Mouse (Mus musculus) thymus, adult 2 months (tissue): ENCODE data around the gene Ffar2. TPM values are rescaled to one million over a fixed set of nuclear protein-coding genes. Genes with fewer than 3 reads are reported as not detected.

Experiments
- DNase-seq: peaks from one replicate; pipeline ENCODE4 v3.0.0; 2021
- H3K27ac ChIP-seq: fragments of 200-500 bp; 2 replicates; pipeline ENCODE4 v1.5.1; 2012; ENCODE audit warnings: low read length, control low read depth; ENCODE audit not compliant: control insufficient read depth, insufficient read depth
- H3K27me3 ChIP-seq: fragments of 200-500 bp; 2 replicates; pipeline ENCODE4 v1.6.1; 2012; ENCODE audit warnings: mild to moderate bottlenecking, low read length, moderate library complexity, mixed read lengths; ENCODE audit not compliant: control insufficient read depth, insufficient read depth
- H3K36me3 ChIP-seq: fragments of 200-500 bp; 2 replicates; pipeline ENCODE4 v1.6.1; 2012; ENCODE audit warnings: mild to moderate bottlenecking, low read length, moderate library complexity; ENCODE audit not compliant: control insufficient read depth, insufficient read depth
- H3K4me1 ChIP-seq: fragments of 200-500 bp; replicated peaks from 2 replicates; pipeline ENCODE4 v1.6.1; 2012; ENCODE audit warnings: low read length; ENCODE audit not compliant: control insufficient read depth, insufficient read depth
- H3K4me3 ChIP-seq: fragments of 200-500 bp; 2 replicates; pipeline ENCODE4 v1.5.1; 2012; ENCODE audit warnings: mild to moderate bottlenecking, low read length, control low read depth, moderate library complexity; ENCODE audit not compliant: control insufficient read depth, insufficient read depth
- CTCF ChIP-seq: fragments of 200-500 bp; IDR thresholded peaks from 2 replicates; pipeline ENCODE4 v1.5.1; 2012; ENCODE audit warnings: mild to moderate bottlenecking, control low read depth, low read length, moderate library complexity, borderline replicate concordance; ENCODE audit not compliant: control insufficient read depth, poor library complexity, insufficient read depth; ENCODE audit errors: extremely low read depth
- POLR2A ChIP-seq: fragments of 200-500 bp; IDR thresholded peaks from 2 replicates; pipeline ENCODE4 v1.6.1; 2012; ENCODE audit warnings: mild to moderate bottlenecking, low read length, control low read depth, moderate library complexity; ENCODE audit not compliant: control insufficient read depth, poor library complexity, insufficient read depth; ENCODE audit errors: extremely low read depth
- WGBS: fragments of 180-500 bp; shearing (Covaris S2); methylation state at CpG from one replicate; pipeline ENCODE4 v1.1.7; 2018; 5-methylcytosine and 5-hydroxymethylcytosine counted together
- polyA plus RNA-seq: library from polyadenylated mRNA; depleted of rRNA; stranded (reverse); fragments of >200 nt; gene quantifications from 2 replicates; pipeline ENCODE4 v1.2.3, GENCODE M21; 2012

Ffar2 gene
- polyA plus RNA-seq, 1 experiment, result 3.5 TPM

DNA sequence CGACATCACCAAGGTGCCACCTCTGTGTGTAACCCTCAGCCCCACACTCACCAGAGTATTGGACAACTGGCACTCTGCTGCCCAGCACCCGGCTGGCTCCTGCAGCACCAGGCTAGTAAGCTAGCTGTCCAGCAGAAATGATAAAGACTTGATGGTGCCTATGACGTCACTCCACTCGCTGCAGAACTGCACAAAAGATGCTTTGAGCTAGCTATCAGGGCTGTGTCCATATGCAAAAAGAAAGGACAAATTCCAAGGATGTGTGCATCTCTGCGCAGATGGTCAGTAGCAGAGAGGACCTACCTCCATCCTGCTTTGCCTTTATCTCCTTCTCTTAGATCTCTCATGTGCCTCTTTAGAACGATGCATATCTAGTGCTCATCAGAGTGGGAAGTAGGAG lies 32.5 kb upstream of the Ffar2 start, which contains the start of gene Ffar3:
Gene Ffar3 (minus strand): TSS at position 101 of the 400 bp plus-strand sequence.
- 83% methylated on average over 6 of the region's 6 CpGs for WGBS
- TF ChIP-seq POLR2A (no peak), CTCF (no peak)

DNA sequence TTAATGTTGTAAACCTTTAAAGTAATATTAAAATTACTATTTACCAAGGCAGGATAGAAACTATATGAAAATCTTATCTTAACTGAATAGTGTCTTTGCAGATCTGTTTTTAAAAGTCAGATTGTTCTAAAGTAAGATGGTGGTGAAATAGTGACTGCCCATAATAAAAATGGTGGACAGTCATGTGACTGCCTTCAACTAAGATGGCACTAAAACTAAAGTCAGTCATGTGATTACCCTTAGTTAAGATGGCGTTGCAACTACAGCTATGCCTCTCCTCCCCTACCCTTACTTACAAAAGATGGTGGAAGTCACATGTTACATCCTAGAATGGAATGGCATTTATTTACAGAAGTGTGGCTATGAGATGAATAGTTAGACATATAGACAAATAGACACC lies 27.8 kb upstream of the Ffar2 start:
- TF ChIP-seq CTCF (no peak), POLR2A (no peak)
- Histone ChIP-seq H3K4me1 (no peaks in the 10 kb centered on the region), H3K27me3 (no peaks in the 10 kb centered on the region), H3K4me3 (no peak overlapping the region), H3K36me3 (no peaks in the 10 kb centered on the region), H3K27ac (no peak overlapping the region)
- no peak for DNase-seq
- 95% methylated on average over 1 of the region's 1 CpGs for WGBS

More for the DNA sequence above, 32.5 kb upstream of the Ffar2 start, which contains the start of gene Ffar3:
- no peaks in the 10 kb centered on the region for H3K36me3 ChIP-seq
- H3K27ac ChIP-seq, result no peak within 1 kb of the TSS
- no peak for DNase-seq
- no peaks in the 10 kb centered on the region for H3K27me3 ChIP-seq
- H3K4me3 ChIP-seq, result no peak within 1 kb of the TSS
- H3K4me1 ChIP-seq, result no peaks in the 10 kb centered on the region

- 96% methylated on average over 6 of the region's 6 CpGs for WGBS
- Histone ChIP-seq H3K4me1 (no peaks in the 10 kb centered on the region), H3K27ac (no peak overlapping the region), H3K4me3 (no peak overlapping the region), H3K36me3 (no peaks in the 10 kb centered on the region), H3K27me3 (no peaks in the 10 kb centered on the region)
- TF ChIP-seq POLR2A (no peak), CTCF (no peak)
- no peak for DNase-seq
These were observed 24.4 kb upstream of the Ffar2 start for GRCm38 (mm10) chr7:30847934-30848333.

DNA sequence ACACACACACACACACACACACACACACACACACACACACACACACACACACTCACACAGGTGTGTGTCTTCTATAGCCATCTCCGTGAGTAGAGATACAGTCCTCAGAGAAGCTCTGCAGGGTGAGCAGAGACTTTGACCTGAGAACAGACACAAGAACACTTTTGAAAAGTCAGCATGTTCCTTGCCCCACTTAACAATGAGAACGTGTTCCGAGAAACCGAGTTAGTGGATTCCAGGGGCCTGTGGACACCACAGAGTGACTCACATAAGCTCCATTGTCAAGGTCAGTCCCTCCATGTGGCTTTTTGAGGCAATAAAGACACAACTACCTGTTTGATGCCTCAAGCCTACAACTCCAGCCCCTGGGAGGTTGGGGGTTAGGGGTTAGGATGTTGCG lies 23.8 kb upstream of the Ffar2 start:
- no peak for DNase-seq
- 88% methylated on average over 5 of the region's 5 CpGs for WGBS
- H3K4me3 ChIP-seq, result no peak overlapping the region
- H3K27ac ChIP-seq, result no peak overlapping the region
- H3K36me3 ChIP-seq, result no peaks in the 10 kb centered on the region
- no peaks in the 10 kb centered on the region for H3K4me1 ChIP-seq
- no peak for TF ChIP-seq CTCF
- no peak for TF ChIP-seq POLR2A
- H3K27me3 ChIP-seq, result no peaks in the 10 kb centered on the region

- no peak overlapping the region for H3K4me3 ChIP-seq
- no peak overlapping the region for H3K27ac ChIP-seq
- no peaks in the 10 kb centered on the region for H3K36me3 ChIP-seq
- H3K4me1 ChIP-seq, result no peaks in the 10 kb centered on the region
- DNase-seq, result no peak
- H3K27me3 ChIP-seq, result no peaks in the 10 kb centered on the region
- TF ChIP-seq CTCF, result no peak
- TF ChIP-seq POLR2A, result no peak
- 59% methylated on average over 2 of the region's 2 CpGs for WGBS
These were observed 23.0 kb upstream of the Ffar2 start for GRCm38 (mm10) chr7:30846505-30847053.

DNA sequence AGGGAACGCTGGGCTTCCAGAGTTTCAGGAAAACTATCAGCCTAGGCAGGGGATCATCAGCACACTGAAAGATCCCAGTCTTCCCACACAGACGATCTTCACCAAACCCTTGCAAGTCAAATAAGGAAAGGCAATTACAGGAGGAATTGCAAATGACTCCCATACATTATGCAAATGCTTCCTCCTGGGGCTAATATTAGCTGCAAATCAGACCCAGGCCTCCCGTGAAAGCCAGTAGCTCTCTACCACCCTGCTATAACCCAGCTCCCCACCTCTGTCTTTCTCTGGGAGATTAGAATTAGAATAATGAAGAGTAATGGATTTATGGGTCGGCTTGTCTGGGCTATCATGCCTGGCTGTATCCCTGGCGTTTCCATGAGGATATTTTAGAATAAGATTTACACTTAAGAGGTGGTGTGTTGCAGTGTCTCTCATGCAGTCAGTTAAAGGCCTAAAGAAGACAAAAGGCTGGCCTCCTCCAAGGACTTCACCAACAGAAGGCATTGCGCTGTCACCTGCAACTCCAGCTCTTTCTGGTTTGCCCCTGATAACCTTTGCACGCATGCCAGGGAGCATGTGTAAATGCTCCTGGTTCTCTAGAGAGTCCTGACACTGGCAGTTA lies 21.2 kb upstream of the Ffar2 start:
- 88% methylated on average over 7 of the region's 7 CpGs for WGBS
- Histone ChIP-seq H3K27me3 (no peaks in the 10 kb centered on the region), H3K36me3 (no peaks in the 10 kb centered on the region), H3K4me1 (no peaks in the 10 kb centered on the region), H3K4me3 (no peak overlapping the region), H3K27ac (no peak overlapping the region)
- TF ChIP-seq POLR2A (no peak), CTCF (no peak)
- no peak for DNase-seq

GRCm38 (mm10) chr7:30842092-30842491 lies 18.5 kb upstream of the Ffar2 start:
- H3K4me1 ChIP-seq, result no peaks in the 10 kb centered on the region
- H3K27me3 ChIP-seq, result no peaks in the 10 kb centered on the region
- WGBS, result 13% methylated on average over 5 of the region's 5 CpGs

More at GRCm38 (mm10) chr7:30842092-30842491, 18.5 kb upstream of the Ffar2 start:
- Histone ChIP-seq H3K4me3 (no peak overlapping the region), H3K27ac (no peak overlapping the region), H3K36me3 (no peaks in the 10 kb centered on the region)
- DNase-seq, result no peak
- TF ChIP-seq CTCF (no peak), POLR2A (no peak)
